Mouse (Mus musculus) hindbrain, embryonic 15.5 days (tissue): ENCODE results near the gene Ralb. TPM values are rescaled to one million over a fixed set of nuclear protein-coding genes. Genes with fewer than 3 reads are reported as not detected.

Experiments used
- ATAC-seq: fragments of 200-750 bp; cut with Nextera tagmentation; 2 replicates; pipeline ENCODE4 v1.8.0; 2017; ENCODE audit warnings: low read depth, moderate number of reproducible peaks, moderate TSS enrichment; ENCODE audit not compliant: low FRiP score
- H3K27ac ChIP-seq: fragments of 300-500 bp; sonication (generic); replicated peaks from 2 replicates; pipeline ENCODE4 v1.5.1; 2015; ENCODE audit warnings: mild to moderate bottlenecking, inconsistent platforms
- H3K27me3 ChIP-seq: fragments of 300-500 bp; sonication (generic); 2 replicates; pipeline ENCODE4 v1.6.1; 2015; ENCODE audit warnings: control low read depth, inconsistent platforms
- H3K36me3 ChIP-seq: fragments of 300-500 bp; sonication (generic); 2 replicates; pipeline ENCODE4 v1.6.1; 2015; ENCODE audit warnings: control low read depth, inconsistent platforms
- H3K4me1 ChIP-seq: fragments of 300-500 bp; sonication (generic); replicated peaks from 2 replicates; pipeline ENCODE4 v1.6.1; 2015; ENCODE audit warnings: control low read depth, inconsistent platforms
- H3K4me2 ChIP-seq: fragments of 300-500 bp; sonication (generic); 2 replicates; pipeline ENCODE4 v1.6.1; 2015; ENCODE audit warnings: moderate library complexity, mild to moderate bottlenecking, inconsistent platforms
- H3K4me3 ChIP-seq: fragments of 300-500 bp; sonication (generic); 2 replicates; pipeline ENCODE4 v1.5.1; 2015; ENCODE audit warnings: mild to moderate bottlenecking, inconsistent platforms
- H3K9ac ChIP-seq: fragments of 300-500 bp; sonication (generic); 2 replicates; pipeline ENCODE4 v1.6.1; 2015; ENCODE audit warnings: inconsistent platforms
- H3K9me3 ChIP-seq: fragments of 300-500 bp; sonication (generic); 2 replicates; pipeline ENCODE4 v1.6.1; 2016; ENCODE audit warnings: control low read depth, inconsistent platforms
- WGBS: fragments of 180-500 bp; shearing (Covaris S2); methylation state at CpG from one replicate; pipeline ENCODE4 v1.1.7; 2015; 5-methylcytosine and 5-hydroxymethylcytosine counted together
- polyA plus RNA-seq: library from polyadenylated mRNA; unstranded; fragments of >200 nt; fragmentation: Nextera tagmentation; extraction: Ambion mirVana; gene quantifications from 2 replicates; pipeline ENCODE4 v1.2.1, GENCODE M21; 2015

Ralb gene
- polyA plus RNA-seq, 1 experiment from 2014 or later = 63.1 TPM

- ATAC-seq = no peak
- H3K4me3 ChIP-seq = no peak overlapping the region
- no peak overlapping the region for H3K9ac ChIP-seq
- H3K27ac ChIP-seq = no peak overlapping the region
- no peak overlapping the region for H3K4me2 ChIP-seq
- H3K9me3 ChIP-seq = no peaks in the 10 kb centered on the region
- H3K36me3 ChIP-seq = no peaks in the 10 kb centered on the region
- peaks cover 3% of the 10 kb centered on the region; the same call in 1 of the 2 replicates for H3K27me3 ChIP-seq
- peaks cover 29% of the 10 kb centered on the region for H3K4me1 ChIP-seq
- WGBS = 86% methylated on average over 8 of the region's 8 CpGs
Measured at GRCm38 (mm10) chr1:119501881-119502280, 2.7 kb downstream of the Ralb start.

DNA sequence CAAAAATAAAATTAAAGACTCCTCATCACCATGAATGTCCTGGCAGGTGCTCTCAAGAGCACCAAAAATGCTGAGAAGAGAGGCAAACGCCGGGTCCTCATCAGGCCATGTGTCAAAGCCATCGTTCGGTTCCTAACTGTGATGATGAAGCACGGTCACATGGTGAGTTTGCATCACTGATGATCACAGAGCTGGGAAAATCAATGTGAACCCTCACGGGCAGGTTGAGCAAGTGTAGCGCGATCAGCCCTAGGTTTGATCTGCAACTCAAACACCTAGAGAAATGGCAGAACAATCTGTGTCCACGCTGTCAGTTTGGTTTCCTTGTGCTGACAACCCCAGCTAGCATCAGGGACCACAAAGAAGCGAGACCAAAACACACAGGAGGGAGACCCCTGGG lies 5.1 kb downstream of the Ralb start:
- 91% methylated on average over 10 of the region's 10 CpGs for WGBS
- Histone ChIP-seq H3K27ac (no peak overlapping the region), H3K4me3 (no peak overlapping the region), H3K4me2 (no peak overlapping the region), H3K4me1 (peaks cover 24% of the 10 kb centered on the region), H3K27me3 (no peaks in the 10 kb centered on the region), H3K36me3 (no peaks in the 10 kb centered on the region), H3K9ac (no peak overlapping the region), H3K9me3 (no peaks in the 10 kb centered on the region)
- no peak for ATAC-seq

- Histone ChIP-seq H3K36me3 (no peaks in the 10 kb centered on the region), H3K4me3 (no peak overlapping the region), H3K9me3 (no peaks in the 10 kb centered on the region), H3K4me1 (peaks cover 21% of the 10 kb centered on the region), H3K9ac (no peak overlapping the region), H3K4me2 (no peak overlapping the region), H3K27ac (no peak overlapping the region), H3K27me3 (no peaks in the 10 kb centered on the region)
- 86% methylated on average over 9 of the region's 9 CpGs for WGBS
- no peak for ATAC-seq
Measured at GRCm38 (mm10) chr1:119498536-119499231, 5.9 kb downstream of the Ralb start.

DNA sequence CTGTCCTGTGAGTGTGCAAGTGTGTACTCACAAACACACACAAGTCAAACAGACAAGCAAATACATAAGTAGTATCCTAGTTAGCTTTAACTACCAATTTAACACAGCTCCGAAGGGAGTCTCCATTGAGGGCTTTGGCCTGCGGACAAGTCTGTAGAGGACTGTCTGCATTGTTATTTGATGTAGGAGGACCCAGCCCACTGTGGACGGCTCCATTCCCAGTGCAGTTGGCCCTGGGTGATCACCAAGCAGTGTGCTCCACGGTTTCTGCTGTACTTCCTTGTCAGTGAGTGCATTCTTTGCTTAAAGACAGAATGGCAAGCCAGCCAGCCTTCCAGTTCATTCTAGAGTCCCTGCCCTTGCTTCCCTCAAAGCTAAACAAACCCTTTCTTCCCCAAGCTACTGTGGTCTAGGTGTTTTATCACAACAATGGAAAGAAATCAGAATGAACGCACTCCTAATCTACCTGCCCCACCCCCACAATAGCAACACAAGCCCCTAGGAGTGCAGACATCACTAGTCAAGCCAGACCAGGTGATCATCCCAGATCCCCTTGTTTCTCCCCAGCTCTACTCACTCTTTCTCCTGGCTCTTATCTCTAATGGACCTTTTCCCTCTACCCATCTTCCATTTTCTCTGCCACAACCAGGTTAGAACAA lies 7.1 kb downstream of the Ralb start:
- Histone ChIP-seq H3K27ac (no peak overlapping the region), H3K27me3 (no peaks in the 10 kb centered on the region), H3K4me3 (no peak overlapping the region), H3K9ac (no peak overlapping the region), H3K36me3 (no peaks in the 10 kb centered on the region), H3K4me1 (peaks cover 13% of the 10 kb centered on the region), H3K9me3 (no peaks in the 10 kb centered on the region), H3K4me2 (no peak overlapping the region)
- WGBS = 75% methylated on average over 5 of the region's 5 CpGs
- no peak for ATAC-seq

- ATAC-seq = no peak
- WGBS = 86% methylated on average over 6 of the region's 6 CpGs
- Histone ChIP-seq H3K27ac (no peak overlapping the region), H3K4me1 (peaks cover 18% of the 10 kb centered on the region), H3K36me3 (no peaks in the 10 kb centered on the region), H3K9me3 (no peaks in the 10 kb centered on the region), H3K4me2 (no peak overlapping the region), H3K27me3 (no peaks in the 10 kb centered on the region), H3K4me3 (no peak overlapping the region), H3K9ac (no peak overlapping the region)
Measured at GRCm38 (mm10) chr1:119495396-119495775, 9.2 kb downstream of the Ralb start.

DNA sequence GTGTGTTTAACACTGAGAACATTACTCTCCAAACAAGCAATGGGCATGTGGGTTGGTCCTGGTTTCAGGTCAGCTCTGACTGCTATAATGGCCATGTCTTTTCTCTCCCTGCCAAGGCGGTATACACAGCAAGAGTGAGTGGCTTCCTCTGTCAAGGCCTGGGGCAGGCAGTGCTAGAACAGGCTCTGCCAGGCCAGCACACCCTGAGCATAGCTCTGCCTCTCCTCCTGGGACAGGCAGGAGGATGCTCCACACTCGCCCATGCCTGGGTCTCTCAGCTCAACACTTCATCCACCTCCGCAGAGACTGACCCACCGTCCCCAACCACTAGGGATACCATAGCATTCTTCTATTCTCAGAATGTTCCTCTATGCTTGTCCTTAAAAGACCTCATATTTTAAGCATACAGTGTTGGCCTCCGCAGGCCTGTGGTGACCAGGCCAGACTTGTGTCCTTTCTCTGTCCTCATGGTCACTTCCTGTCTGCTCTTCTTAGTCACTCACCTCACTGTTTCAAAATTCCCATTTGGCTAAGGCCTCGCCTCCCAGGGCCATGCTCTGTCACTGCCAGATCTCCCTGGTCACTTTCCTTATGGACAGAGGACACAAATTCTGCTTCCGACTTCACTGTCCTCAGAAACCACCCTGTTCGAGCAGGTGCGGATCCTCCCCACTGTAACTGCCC lies 9.7 kb downstream of the Ralb start:
- no peaks in the 10 kb centered on the region for H3K36me3 ChIP-seq
- H3K9me3 ChIP-seq = no peaks in the 10 kb centered on the region
- no peak overlapping the region for H3K27ac ChIP-seq
- WGBS = 91% methylated on average over 9 of the region's 9 CpGs
- no peak overlapping the region for H3K4me3 ChIP-seq
- no peaks in the 10 kb centered on the region for H3K27me3 ChIP-seq
- ATAC-seq = no peak
- peaks cover 18% of the 10 kb centered on the region for H3K4me1 ChIP-seq
- H3K9ac ChIP-seq = no peak overlapping the region
- H3K4me2 ChIP-seq = no peak overlapping the region

DNA sequence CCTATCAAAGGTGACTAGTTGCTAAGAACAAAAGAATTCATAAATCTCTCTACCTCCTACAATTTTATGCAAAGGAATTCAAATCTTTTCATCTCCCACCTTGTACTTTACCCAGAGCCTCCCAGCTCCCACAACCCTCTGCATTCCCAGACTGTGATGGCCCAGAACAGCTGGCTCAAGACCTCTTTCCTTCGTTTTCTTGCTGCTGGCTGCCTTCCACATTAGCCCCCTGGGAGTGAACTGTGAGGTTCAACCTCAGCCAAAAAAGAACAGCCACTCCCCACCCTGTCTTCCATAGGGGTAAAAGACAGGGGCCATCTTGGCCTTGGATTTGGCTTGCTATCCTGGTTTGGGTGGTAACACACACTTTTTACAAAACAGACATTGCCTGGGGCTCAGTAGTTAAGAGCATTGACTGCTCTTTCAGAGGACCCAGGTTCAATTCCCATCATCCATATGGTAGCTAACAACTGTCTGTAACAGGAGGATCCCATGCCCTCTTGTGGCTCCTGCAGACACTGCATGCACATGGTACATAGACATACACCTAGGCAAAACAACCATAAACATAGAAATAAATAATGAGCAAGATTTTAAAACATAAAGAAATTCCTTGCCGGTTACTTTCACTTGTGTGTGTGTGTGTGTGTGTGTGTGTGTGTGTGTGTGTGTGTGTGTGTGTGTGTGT lies 10.4 kb downstream of the Ralb start:
- ATAC-seq = no peak
- no peaks in the 10 kb centered on the region for H3K27me3 ChIP-seq
- no peaks in the 10 kb centered on the region for H3K9me3 ChIP-seq
- peaks cover 18% of the 10 kb centered on the region for H3K4me1 ChIP-seq
- no peak overlapping the region for H3K27ac ChIP-seq
- H3K4me2 ChIP-seq = no peak overlapping the region
- H3K36me3 ChIP-seq = no peaks in the 10 kb centered on the region
- no peak overlapping the region for H3K4me3 ChIP-seq
- 64% methylated on average over 2 of the region's 2 CpGs for WGBS
- no peak overlapping the region for H3K9ac ChIP-seq

GRCm38 (mm10) chr1:119492505-119492904 lies 12.1 kb downstream of the Ralb start:
- WGBS = 86% methylated on average over 1 of the region's 1 CpGs
- Histone ChIP-seq H3K4me2 (no peak overlapping the region), H3K36me3 (no peaks in the 10 kb centered on the region), H3K4me1 (peaks cover 26% of the 10 kb centered on the region), H3K9me3 (no peaks in the 10 kb centered on the region), H3K27me3 (no peaks in the 10 kb centered on the region), H3K27ac (no peak overlapping the region), H3K4me3 (no peak overlapping the region), H3K9ac (no peak overlapping the region)
- no peak for ATAC-seq

- Histone ChIP-seq H3K27me3 (no peaks in the 10 kb centered on the region), H3K9ac (no peak overlapping the region), H3K27ac (no peak overlapping the region), H3K4me1 (peaks cover 30% of the 10 kb centered on the region), H3K4me2 (no peak overlapping the region), H3K36me3 (no peaks in the 10 kb centered on the region), H3K9me3 (no peaks in the 10 kb centered on the region), H3K4me3 (no peak overlapping the region)
- 55% methylated on average over 11 of the region's 11 CpGs for WGBS
- peak; percentile 42; the same call in 1 of the 2 replicates for ATAC-seq
Measured at GRCm38 (mm10) chr1:119492097-119492496, 12.5 kb downstream of the Ralb start.

DNA sequence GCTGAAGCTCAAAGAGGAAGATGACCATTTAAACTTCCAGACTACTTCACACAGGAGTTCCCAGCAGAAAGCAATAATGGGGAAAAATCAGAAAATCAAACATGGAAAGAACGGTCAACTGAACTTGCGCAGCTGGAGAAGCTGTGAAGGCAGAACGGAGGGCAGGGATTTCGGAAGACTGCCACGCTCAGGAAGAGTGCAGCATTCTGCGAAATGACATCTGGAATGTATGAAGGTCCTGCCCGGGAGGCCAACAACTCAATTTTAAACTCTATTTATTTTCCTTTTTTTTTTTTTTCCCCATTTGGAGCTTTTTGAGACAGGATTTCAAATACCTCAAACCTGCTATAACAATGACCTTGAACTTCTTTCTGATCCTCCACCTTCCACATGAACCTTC lies 13.8 kb downstream of the Ralb start:
- no peak for ATAC-seq
- Histone ChIP-seq H3K36me3 (no peaks in the 10 kb centered on the region), H3K4me2 (no peak overlapping the region), H3K4me3 (no peak overlapping the region), H3K9me3 (no peaks in the 10 kb centered on the region), H3K4me1 (peaks cover 29% of the 10 kb centered on the region), H3K27ac (no peak overlapping the region), H3K9ac (no peak overlapping the region), H3K27me3 (no peaks in the 10 kb centered on the region)
- WGBS = 75% methylated on average over 7 of the region's 7 CpGs

- no peak overlapping the region for H3K4me3 ChIP-seq
- ATAC-seq = no peak
- H3K4me2 ChIP-seq = no peak overlapping the region
- no peaks in the 10 kb centered on the region for H3K27me3 ChIP-seq
- 64% methylated on average over 10 of the region's 10 CpGs for WGBS
- H3K27ac ChIP-seq = no peak overlapping the region
- no peaks in the 10 kb centered on the region for H3K36me3 ChIP-seq
- H3K9me3 ChIP-seq = no peaks in the 10 kb centered on the region
- H3K4me1 ChIP-seq = peaks cover 29% of the 10 kb centered on the region
- no peak overlapping the region for H3K9ac ChIP-seq
Measured at GRCm38 (mm10) chr1:119487917-119488590, 16.5 kb downstream of the Ralb start.
